Mouse (Mus musculus): ENCODE measurements around the gene Tubg2. TPM values are rescaled to one million over a fixed set of nuclear protein-coding genes. Genes with fewer than 3 reads are reported as not detected.

Gene Tubg2
- total RNA-seq, 2 experiments from 2014 or later: 40.2 to 44.5 TPM

DNA sequence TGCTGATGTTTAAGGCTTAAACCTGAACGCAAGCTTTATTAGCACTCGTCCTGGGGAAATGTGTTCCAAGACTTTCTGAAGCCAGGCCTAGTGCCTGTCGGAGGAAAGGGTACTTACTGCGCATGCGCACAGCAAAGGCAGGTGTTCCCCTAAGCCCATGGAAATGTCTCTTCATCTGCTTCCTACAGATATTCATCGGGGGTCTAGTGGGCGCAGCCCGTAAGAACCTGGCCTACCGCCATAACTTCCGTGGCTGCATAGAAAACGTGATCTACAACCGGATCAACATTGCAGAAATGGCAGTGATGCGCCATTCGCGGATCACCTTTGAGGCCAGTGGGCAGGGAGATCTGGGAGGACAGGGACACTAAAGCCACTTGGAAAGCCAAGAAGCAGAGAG, 23.6 kb downstream of the Tubg2 start:
- DNase-seq (ENCODE audit: low spot score in 2 of 2): no peak
- no peak overlapping the region for H3K4me3 ChIP-seq
- no peak for TF ChIP-seq CTCF (conservative IDR thresholded peaks at IDR 0.05)
- no peak overlapping the region for H3K27ac ChIP-seq

DNA sequence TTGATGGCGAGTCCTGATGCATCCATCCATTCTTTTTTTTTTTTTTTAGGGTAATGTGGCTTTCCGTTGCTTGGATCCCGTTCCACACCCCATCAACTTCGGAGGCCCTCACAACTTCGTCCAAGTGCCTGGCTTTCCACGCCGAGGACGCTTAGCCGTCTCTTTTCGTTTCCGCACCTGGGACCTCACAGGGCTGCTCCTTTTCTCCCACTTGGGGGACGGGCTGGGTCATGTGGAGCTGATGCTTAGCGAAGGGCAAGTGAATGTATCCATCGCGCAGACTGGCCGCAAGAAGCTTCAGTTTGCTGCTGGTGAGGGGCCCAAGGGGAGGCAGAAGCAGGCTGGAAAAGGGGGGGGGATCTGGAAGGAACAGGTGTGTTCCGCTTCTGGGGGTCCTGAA, 24.6 kb downstream of the Tubg2 start:
- Histone ChIP-seq H3K27ac (no peak overlapping the region), H3K4me3 (no peak overlapping the region)
- no peak for TF ChIP-seq CTCF (conservative IDR thresholded peaks at IDR 0.05)
- no peak for DNase-seq (ENCODE audit: low spot score in 2 of 2)

DNA sequence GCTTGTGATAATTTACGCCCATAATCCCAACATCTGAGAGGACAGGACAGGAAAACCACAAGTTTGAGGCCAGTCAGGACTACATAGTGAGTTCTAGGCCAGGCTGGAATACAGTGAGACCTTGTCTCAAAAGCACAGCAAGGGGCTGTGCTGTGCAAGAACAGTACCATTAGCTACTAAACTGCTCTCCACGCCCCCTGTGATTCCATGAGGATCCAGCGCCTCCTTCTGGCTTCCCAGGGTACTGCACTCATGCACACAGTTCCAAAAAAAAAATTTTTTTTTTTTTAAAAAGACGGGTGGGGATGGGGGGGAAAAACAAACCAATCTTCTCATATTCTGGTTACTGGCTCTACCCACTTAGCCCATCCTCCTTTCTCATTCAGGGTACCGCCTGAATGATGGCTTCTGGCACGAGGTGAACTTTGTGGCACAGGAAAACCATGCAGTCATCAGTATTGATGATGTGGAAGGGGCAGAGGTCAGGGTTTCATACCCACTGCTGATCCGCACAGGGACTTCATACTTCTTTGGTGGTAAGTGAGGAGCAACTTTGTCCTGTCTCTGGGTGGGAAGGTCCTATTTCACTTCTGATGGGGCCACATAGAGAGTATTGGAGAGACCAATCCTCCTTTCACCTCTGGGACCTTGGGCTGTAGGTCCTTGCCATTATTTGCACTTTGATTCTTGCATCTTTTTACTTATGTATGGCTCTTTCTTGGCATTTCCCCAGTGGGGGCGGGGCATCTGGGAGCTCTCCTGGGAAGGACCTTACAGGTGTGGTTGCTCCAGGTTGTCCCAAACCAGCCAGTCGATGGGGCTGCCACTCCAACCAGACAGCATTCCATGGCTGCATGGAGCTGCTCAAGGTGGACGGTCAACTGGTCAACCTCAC, 25.4 kb downstream of the Tubg2 start:
- peak; percentile 87 for TF ChIP-seq CTCF (conservative IDR thresholded peaks at IDR 0.05)
- H3K4me3 ChIP-seq: no peak overlapping the region
- H3K27ac ChIP-seq: no peak overlapping the region
- peak in 1 of 2 experiments; percentile 81 for DNase-seq (ENCODE audit: low spot score in 2 of 2)

DNA sequence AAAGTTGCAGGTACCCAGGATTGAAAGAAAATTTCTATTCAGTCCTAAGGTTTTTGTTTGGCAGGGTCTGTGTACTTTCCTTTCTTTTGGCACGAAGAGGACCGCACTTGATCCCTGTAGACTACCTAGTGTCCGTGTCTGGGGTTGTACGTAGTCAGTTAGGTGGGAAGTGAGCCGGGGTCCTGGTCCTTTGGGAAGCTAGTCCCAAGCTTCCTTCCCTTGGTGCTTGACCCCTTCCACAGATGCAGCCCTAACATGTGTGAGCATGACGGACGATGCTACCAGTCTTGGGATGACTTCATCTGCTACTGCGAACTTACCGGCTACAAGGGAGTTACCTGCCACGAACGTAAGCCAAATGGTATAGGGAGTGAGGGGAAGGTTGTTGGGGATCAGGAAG, 26.3 kb downstream of the Tubg2 start:
- TF ChIP-seq CTCF (conservative IDR thresholded peaks at IDR 0.05): no peak
- Histone ChIP-seq H3K4me3 (no peak overlapping the region), H3K27ac (no peak overlapping the region)
- DNase-seq (ENCODE audit: low spot score in 2 of 2): no peak

DNA sequence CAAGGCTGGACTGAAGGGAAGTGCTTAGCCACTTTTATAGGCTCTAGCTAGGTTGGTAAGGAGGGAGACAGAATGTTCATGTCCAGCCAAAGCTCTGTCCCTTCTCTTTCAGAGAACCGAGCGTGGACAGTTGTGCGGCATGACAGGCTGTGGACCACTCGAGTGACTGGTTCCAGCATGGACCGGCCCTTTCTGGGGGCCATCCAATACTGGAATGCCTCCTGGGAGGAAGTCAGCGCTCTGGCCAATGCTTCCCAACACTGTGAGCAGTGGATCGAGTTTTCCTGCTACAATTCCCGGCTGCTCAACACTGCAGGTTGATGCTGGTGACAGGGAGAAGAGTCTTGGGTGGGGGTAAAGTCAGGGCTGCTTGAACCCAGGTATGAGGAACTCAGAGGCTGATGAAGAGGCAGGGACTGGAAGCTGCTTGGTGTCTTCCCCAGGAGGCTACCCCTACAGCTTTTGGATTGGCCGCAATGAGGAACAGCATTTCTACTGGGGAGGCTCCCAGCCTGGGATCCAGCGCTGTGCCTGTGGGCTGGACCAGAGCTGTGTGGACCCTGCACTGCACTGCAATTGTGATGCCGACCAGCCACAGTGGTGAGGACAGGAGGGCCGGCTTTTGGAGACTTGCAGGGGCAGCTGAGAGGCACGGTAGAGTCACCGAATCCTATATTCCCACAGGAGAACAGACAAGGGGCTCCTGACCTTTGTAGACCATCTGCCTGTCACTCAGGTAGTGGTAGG, 27.2 kb downstream of the Tubg2 start:
- H3K27ac ChIP-seq: no peak overlapping the region
- H3K4me3 ChIP-seq: no peak overlapping the region
- no peak for DNase-seq (ENCODE audit: low spot score in 2 of 2)
- no peak for TF ChIP-seq CTCF (conservative IDR thresholded peaks at IDR 0.05)

DNA sequence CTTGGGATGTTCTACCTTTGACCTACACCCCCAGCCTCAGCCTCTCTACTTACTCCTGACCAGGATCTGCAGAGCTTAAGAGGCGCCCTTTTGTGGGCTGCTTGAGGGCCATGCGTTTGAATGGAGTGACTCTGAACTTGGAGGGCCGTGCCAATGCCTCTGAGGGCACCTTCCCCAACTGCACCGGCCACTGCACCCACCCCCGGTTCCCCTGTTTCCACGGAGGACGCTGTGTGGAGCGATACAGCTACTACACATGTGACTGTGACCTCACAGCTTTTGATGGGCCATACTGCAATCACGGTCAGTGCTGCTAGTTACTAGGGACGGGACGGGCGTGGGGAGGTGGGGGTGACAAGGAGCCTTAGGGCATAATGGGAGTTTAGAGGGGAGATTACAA, 29.3 kb downstream of the Tubg2 start:
- Histone ChIP-seq H3K4me3 (no peak overlapping the region), H3K27ac (no peak overlapping the region)
- no peak for TF ChIP-seq CTCF (conservative IDR thresholded peaks at IDR 0.05)
- no peak for DNase-seq (ENCODE audit: low spot score in 2 of 2)

DNA sequence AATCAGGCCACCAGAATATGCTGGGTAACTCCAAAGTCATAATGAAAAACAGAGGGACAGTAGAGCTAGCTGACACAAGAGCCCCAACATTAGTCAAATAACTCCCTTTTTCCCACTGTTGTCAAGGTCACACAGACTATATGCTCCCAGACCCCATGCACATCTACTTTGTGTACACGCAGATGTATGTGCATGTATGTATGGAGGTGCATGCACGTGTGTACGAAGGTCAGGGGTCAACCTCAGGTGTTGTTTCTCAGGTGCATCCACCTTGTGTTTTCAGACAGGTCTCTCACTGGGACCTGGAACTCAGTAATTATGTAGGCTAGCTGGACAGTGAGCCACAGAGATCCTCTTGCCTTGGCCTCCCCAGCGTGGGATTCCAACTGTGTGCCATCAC, 29.7 kb downstream of the Tubg2 start:
- Histone ChIP-seq H3K4me3 (no peak overlapping the region), H3K27ac (no peak overlapping the region)
- no peak for DNase-seq (ENCODE audit: low spot score in 2 of 2)
- no peak for TF ChIP-seq CTCF (conservative IDR thresholded peaks at IDR 0.05)

DNA sequence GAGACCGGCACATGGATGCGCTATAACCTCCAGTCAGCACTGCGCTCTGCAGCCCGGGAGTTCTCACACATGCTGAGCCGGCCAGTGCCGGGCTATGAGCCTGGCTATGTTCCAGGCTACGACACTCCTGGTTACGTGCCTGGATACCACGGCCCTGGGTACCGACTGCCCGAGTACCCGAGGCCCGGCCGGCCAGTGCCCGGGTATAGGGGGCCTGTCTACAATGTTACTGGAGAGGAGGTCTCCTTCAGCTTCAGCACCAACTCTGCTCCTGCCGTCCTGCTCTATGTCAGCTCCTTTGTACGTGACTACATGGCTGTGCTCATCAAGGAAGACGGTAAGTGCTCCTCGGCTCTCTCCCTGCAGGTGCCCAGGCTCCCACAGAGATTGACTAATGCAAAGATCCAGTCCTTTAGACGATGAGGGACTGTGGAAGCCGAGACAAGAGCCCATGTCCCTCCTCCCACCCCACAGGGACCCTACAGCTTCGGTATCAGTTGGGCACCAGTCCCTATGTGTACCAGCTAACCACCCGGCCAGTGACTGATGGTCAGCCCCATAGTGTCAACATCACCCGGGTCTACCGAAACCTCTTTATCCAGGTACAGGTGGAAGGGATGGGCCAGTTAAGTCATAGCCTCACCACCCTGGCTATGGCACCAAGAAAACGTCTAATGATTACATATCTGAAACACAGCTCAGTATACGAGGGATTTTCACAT, 31.0 kb downstream of the Tubg2 start:
- Histone ChIP-seq H3K4me3 (no peak overlapping the region), H3K27ac (no peak overlapping the region)
- no peak for TF ChIP-seq CTCF (conservative IDR thresholded peaks at IDR 0.05)
- DNase-seq (ENCODE audit: low spot score in 2 of 2): no peak

DNA sequence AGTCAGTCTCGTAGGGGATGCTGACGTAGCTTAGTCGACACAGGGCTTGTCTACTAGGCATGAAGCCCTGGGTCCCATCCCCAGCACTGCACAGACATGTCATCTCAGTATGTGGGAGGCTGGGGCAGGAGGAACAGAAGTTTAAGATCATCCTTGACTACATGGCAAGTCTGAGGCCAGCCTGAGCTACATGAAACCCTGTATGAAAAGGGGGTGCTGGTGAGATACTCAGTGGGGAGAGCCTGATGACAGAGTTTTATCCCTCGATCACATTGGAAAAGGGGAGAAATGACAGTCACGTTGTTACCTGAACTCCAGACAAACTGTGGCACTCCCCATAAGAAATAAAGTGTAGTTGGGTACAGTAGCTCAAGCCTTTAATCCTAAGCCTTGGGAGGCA, 31.8 kb downstream of the Tubg2 start:
- H3K4me3 ChIP-seq: no peak overlapping the region
- TF ChIP-seq CTCF (conservative IDR thresholded peaks at IDR 0.05): no peak
- no peak for DNase-seq (ENCODE audit: low spot score in 2 of 2)
- no peak overlapping the region for H3K27ac ChIP-seq

DNA sequence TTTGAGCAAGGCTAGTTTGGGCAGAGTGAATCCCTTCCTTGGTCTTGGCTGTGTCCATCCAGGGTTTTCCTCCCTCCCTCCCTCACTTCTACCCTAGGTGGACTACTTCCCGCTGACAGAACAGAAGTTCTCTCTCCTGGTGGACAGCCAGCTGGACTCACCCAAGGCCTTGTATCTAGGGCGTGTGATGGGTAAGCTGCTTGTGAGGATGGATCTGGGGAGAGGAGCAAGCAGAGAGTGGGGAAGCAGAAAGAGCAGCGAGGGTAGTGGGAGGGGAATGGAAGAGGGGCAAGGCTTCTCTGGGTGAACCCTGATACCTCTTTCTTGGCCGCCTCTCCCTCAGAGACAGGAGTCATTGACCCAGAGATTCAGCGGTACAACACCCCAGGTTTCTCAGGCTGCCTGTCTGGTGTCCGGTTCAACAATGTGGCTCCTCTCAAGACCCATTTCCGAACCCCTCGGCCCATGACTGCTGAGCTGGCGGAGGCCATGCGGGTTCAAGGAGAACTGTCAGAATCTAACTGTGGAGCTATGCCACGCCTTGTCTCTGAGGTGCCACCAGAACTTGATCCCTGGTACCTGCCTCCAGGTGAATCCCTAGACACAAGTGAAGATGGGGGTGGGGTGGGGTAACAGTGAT, 32.6 kb downstream of the Tubg2 start:
- no peak for TF ChIP-seq CTCF (conservative IDR thresholded peaks at IDR 0.05)
- Histone ChIP-seq H3K27ac (peak overlapping the region; percentile 83), H3K4me3 (no peak overlapping the region)
- no peak for DNase-seq (ENCODE audit: low spot score in 2 of 2)

DNA sequence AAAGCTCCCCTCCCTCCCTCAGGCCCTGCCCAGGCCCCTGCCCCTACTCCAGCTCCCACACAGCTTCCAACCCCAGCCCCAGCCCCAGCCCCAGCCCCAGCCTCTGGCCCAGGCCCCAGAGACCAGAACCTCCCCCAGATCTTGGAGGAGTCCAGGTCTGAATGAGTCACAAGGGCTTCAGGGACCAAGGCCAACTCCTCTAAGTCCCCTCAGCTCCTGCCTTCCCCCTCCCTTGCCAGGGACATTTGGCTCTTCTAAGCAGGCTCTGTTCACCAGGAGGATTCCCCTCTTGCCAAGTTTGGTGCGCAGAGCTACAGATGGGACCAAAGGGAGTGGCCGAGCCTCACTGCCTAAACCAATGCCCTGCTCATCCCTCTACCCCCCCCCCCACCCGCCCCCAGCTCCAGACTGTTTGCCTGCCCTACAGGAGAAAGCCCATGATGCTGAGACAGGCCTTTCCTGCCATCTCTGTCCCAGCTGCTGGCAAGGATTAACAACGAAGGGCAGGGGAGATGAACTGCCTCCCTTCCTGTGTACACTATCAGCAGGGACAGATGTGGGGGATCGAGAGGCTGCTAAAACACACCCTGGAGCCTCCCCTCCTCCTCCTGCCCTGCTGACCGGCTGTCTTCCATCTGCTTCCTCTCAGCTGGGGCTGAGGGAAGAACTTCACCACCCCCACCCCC, 33.9 kb downstream of the Tubg2 start:
- Histone ChIP-seq H3K27ac (peak overlapping the region; percentile 83), H3K4me3 (no peak overlapping the region)
- peak; percentile 56 to 79 for DNase-seq (ENCODE audit: low spot score in 2 of 2)
- no peak for TF ChIP-seq CTCF (conservative IDR thresholded peaks at IDR 0.05)
